Mouse (Mus musculus) urinary bladder, postnatal 4 days (tissue): ENCODE data around the gene Copb1.
"Not testable (repeated sequence)": the region's sequence is repeated elsewhere in the genome, so short reads cannot be mapped to it uniquely, and the experiment has no call there.

ENCODE experiments used
- DNase-seq, 2 experiments: peaks; one replicate each; pipeline ENCODE4 v3.0.0; 2021 to 2022; ENCODE audit warnings: low spot score in 2 of 2

Copb1 gene

DNA sequence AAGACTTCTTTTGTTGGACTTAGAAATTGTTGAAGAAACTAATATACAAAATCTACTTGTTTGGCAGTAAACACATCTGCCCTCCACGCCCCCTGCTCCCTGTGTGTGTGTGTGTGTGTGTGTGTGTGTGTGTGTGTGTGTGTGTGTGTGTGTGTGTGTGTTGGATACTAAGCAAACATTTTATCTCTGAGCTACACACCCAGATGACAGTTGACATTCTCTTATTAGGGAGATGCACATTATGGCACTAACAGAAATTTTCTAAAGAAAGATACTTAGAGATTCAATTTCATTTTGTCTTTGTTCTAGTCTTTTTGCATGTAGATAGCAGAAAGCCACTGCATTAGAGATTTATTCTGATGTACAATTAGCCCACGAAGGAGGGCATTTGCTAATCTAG lies 37.6 kb downstream of the Copb1 start:
- DNase-seq, result no peak

DNA sequence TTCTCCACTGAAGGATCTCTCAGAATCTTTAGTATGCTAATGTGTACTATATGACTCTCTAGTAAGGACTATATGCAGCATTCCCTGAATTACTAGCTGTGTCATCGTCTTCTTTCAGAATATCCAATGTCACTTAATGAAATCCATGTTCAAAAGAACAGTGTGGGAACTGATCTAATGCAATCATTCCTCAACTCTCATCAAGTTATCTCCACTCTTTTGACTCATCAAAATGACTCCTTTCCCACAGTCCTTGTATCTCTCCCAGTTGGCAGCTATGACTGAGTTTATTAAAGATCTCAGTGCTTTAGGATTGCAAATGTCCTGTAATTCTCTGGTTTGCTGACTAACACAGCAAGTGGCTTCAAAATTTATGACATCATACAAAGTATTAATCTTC lies 40.1 kb downstream of the Copb1 start:
- DNase-seq, result no peak

DNA sequence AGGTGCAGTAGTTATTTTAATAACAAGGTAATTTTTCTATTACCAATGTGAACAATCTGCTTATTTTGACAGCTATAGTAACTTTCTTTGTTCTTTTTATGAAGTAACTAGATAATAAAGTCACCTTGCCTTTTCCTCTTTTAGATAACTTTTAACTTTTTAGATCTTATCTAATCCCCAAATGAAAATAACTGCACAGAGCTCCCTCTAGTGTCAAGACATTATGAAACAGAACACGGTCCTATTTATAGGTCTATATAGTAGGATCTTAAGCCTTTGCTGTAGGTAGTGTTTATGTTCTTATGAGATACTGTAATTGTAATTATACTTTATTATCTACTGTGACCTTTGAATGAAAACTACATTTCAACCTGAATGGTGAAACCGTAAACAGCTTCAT lies 41.0 kb downstream of the Copb1 start:
- DNase-seq, result no peak

DNA sequence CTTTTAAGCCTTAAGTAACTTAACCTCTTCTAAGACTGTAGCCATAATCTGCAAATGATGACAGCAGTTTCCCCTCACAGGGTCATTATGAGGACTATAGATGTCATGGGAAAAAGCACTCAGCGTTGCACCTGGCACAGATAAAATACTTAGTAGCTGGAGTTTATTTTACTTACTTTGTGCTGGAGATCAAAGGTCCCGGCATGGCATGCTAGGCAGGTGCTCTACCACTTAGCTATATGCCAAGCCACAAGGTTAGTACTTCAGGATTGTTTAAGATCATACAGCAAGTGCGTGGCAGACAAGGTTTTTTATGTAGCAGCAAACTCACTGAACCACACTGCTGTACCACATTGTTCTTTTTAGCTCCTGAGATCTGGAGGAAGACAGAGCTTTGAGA lies 43.9 kb downstream of the Copb1 start:
- no peak for DNase-seq

DNA sequence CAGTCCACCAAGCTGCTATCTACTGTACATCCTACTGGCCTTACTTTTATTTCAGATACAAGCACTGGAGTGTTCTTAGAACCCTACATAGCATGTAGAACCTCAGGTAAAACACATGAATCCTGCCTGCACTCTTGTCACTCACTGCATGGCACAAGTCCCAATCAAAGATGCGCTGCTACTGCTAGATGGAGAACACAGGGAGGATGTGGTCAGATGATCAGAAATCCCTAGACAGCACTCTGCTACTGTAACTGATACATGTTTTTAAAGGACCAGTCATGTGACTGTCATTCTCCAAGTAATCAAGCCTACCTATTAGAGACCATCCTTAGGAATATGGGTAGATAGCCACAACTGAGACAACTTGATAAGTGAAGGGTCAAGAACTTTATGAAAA lies 44.7 kb downstream of the Copb1 start:
- no peak for DNase-seq

DNA sequence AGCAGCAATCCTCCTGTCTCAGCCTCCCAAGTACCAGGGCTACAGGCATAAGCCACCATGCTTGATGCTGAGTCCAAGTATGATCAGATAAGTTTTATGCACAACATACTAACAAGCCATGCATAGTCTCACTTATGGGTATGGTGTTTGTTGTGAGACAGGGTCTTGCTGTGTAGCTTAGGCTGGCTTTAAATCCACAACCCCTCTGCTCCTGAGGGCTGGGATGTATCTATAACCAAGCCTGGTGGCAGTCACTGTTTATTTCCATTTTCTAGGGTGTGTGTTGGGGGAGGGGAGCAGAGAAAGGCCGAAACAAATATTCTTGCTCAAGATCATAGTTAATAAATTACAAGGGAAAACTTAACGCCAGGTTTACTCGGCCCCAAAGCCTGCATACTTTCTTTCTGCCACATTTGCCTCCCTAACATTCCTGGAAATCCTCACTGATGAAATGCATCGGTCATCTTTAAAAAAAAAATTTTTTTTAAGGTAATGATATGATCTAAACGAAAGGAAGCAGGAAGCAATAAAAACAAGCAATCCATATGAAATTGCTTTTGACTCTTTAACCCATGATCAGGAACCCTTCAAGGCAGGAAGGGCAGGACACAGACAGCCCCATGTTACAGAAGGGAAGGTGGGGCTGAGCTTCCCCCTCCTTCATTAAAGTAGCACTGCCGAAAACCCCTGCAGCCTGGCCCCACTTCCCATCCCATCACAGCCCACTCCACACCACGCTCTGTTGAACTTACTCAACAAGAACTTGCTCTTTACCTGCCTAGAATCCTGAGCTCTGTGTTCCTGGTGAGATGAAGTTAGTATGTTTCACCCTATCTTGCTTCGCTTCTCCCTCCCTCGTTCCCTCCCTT lies 50.8 kb downstream of the Copb1 start:
- DNase-seq, result no peak

DNA sequence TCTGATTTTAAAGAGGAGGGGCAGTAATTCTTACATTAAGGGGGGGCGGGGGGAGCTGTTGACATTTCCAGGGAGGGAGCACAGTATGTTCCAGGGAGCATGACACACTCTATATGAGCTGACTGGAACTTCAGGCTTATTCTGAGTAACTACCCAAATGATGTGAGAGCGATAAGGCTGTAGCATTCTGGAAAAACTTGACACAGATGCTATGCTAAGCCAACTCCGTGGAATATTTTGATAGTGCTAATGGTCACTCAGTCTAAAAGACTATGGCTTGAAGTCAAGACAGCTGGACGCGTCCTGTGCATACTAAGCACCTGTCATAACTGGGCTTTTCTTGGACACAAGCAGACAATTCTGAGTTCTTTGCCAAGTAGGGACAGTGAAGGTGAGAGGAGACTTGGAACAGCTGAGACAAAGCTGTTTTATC lies 51.5 kb downstream of the Copb1 start:
- no peak for DNase-seq

DNA sequence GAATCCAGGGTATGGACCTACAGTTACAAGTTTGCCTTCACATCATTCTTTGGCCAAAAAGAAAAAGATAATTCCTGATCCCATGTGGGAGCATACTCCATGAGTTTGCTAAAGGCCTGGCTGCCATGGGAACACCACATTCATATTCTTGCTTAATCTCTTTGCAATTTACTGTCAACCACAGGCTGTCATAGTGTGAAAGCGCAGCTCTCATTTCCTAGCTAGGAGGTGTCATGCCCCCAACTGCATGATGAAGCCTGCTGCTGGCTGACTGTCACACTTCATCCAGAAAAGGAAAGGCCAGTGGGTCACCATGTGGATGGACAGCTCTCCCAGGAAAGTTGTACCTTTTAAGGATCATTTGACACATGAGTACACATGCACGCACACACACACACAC lies 53.9 kb downstream of the Copb1 start:
- no peak for DNase-seq

DNA sequence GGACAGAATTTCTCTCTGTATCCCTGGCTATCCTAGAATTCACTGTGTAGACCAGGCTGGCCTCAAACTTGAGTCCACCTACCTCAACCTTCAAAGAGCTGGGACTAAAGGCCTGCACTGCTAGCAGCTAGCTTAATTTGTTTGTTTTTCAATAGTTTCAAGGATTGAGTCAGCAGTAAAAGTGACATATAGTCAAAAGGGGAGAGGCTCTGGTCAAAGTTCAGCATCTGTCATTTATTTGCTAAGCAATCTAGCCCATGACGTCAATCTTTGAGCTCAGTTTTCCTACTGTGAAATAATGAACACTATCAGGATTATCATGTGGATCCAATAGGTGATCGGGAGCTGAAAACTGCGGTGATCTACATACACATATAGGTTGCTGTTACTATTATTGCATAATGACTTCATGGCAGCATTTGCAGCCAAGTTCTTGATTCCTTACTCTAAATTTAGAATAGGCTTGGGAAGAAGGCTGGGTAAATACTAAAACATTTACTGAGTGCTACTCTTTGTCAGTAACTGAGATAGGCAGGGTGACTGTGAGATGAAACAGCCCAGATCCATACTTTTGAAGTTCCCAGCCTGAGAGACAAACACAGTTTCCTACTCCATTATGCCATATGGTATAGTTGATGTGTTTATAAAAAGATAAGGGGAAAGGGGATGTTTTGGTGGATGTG lies 54.9 kb downstream of the Copb1 start:
- DNase-seq, result no peak

DNA sequence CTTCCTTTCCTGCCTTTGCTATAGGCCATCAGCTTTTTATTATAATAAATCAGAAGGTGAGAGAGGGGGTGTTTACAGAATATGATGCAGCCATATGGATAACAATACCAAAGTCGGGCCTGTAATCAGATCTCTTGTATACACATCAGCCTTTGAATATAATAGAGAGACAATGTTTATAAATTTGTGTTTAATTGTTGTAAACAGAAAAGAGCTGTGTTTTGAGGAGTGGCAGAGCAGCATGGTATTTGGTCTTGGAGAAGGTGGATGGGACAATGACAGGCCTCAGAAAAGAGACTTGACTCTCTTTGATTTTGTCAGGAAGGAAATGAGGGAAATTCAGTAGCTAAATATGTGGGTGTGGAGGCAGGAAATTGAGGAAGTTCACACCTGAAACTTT lies 56.3 kb downstream of the Copb1 start:
- DNase-seq, result no peak

DNA sequence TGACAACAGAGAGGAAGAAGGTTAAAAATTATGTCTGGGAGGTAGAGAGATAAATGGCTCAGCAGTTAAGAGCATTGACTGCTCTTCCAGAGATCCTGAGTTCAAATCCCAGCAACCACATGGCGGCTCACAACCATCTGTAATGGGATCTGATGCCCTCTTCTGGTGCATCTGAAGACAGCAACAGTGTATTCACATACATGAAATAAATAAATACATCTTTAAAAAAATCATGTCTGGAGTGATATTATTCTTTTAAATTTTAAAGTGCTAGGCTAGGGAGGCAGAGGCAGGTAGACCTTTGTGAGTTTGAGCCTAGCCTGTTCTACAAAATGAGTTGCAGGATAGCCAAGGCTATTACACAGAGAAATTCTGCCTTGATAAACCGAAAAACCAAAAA lies 57.9 kb downstream of the Copb1 start:
- not testable (repeated sequence) for DNase-seq

DNA sequence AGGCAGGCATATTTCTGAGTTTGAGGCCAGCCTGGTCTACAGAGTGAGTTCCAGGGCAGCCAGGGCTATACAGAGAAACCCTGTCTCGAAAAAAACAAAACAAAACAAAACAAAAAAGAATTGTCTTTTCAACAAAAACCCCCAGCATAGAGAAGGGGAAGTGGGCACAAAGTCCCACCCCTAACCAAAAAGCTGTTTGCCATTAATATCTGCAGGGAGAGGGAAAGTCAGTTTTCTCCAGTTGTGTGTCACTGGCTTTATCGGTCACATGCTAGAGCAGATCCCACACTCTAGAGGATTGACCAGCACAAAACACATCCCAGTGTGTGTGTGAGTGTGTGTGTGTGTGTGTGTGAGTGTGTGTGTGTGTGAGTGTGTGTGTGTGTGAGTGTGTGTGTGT lies 59.7 kb downstream of the Copb1 start:
- DNase-seq, result not testable (repeated sequence)

DNA sequence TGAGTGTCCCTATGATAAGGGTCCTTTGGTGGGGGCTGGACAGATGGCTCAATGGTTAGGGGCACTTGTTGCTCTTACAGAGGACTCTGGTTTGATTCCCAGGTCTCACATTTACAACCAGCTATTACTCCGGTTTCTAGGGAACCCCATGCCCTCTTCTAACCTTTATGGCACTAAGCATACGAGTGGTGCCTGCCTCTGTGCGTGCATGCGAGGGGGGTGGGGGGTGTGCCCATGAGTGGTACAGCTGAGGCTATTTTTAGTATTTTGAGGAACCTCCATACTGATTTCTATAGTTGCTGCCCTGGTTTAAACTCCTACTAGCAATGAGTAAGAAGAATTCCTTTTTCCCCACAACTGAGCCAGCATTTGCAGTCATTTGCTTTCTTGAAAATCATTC lies 60.3 kb downstream of the Copb1 start:
- DNase-seq, result no peak

DNA sequence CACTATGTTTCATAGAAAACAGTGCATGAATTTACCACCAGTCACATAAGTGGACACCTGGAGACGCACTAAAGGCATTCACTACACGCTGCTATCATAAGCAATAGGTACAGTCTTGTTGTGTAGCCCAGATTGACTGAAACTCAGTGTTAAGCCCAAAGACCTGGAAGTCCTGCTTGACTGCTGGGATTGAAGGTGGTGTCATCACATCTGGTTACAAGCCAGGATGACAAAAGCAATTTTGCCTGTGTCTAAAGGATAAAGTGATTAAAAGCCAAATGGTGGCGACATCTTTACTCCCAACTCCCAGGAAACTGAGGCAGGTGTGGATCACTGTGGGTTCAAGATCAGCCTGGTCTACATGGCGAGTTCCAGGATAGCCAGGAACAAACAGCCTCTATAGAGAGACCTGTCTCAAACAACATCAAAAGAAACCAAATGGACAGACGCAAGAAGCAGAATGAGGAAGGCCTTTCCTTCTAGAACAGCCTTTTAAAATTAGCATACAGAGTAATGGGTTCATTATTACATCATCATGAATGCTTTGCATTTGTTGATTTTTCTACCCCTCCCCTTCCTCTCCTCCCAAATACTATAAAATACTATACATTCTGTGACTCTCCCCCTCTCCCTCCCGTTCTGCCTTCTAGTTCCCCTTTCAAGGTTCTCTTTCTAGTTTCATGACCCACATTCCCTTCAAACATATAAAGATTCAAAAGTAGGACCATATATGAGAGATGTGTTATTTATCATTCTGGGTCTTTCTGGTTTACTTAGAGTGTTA lies 61.0 kb downstream of the Copb1 start:
- DNase-seq, result no peak

DNA sequence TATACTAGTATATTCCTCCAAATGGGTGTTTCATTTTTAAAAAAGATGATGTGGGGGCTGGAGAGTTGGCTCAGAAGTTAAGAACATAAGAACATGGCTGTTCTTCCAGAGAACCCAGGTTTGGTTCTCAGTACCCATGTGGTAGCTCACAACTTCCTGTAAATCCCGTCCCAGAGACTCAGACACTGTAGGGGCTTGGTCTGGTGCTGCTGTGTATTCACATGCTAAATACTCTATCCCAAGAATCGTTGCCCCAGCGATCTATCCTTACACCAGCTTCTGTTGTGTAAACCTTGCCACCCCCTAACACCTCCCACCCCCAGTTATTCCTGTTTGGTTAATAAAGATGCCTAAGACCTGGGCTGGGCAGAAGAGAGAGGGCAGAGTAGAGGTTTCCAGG lies 61.9 kb downstream of the Copb1 start:
- no peak for DNase-seq

DNA sequence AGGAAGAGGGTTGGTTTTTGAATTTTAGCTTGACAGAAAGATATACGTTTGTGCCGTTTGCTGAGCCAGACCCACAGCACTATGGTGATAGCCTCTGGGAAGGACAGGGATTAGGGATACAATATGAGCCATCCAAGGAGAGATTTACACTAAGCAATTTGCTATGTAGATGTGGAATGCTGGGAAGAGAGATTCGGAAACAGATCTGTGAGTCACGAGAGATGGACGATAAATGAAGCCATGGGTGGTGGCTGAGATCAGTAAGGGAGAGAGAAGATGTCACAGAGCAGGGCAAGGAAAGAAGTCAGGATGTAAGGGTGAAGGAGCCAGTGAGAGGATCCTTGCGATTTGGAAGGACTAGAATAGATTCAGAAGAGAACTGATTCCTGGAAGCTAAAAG lies 71.1 kb downstream of the Copb1 start:
- DNase-seq, result no peak

DNA sequence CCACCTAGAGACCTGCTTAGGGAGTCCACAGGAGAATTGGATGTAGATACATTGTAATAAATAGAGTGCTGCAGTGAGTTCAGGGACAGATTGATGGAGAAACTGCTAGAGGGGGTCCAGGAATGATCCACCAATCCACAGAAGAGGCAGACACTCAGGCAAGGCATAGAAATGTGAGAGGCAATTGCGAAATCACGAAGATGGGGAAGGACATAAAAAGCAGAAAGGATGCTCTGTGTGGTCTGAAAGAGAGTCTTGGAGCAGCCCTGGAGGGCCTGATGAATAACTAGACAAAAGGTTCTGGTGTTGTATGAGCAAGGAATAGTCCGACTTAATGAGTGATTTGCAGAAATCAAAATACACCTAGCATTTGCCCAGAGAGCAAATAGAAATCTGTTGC lies 71.8 kb downstream of the Copb1 start:
- no peak for DNase-seq

DNA sequence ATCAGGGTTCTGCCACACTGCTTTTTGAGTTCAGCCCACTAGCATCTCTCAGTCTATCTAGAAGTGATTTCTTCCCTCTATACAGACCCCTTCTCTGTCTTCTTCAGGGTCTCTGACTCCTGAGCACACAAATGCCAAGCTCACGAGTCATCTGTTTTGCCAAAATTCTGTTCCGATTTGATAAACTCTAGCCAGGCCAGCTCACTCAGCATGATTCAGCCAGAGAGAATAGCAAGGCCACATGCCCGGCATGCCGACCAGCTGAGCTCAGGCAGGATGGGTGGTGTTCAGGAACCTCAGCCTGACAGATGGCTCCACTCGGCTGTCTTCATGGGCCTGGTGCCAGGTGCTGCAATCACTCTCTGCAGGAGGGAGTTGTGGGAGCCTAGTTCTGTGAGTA lies 73.1 kb downstream of the Copb1 start:
- DNase-seq, result peak; percentile 82 to 86

DNA sequence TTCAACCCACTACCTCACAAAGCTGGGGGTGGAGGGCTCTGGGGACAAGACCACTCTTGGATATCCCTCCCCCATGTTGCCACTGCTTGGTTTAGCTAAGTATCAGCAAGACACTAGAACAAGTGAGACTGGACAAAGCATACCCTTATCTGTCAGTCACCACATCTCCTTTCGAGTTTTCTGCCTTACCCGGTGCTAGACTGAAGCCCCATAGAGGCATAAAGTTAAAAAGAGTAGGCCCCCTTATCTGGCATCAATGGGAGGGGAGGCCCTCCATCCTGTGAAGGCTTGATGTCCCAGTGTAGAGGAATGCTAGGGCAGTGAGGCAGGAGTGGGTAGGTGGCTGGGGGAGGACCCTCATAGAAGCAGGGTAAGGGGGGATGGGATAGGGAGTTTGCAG lies 77.9 kb downstream of the Copb1 start:
- DNase-seq, result no peak

DNA sequence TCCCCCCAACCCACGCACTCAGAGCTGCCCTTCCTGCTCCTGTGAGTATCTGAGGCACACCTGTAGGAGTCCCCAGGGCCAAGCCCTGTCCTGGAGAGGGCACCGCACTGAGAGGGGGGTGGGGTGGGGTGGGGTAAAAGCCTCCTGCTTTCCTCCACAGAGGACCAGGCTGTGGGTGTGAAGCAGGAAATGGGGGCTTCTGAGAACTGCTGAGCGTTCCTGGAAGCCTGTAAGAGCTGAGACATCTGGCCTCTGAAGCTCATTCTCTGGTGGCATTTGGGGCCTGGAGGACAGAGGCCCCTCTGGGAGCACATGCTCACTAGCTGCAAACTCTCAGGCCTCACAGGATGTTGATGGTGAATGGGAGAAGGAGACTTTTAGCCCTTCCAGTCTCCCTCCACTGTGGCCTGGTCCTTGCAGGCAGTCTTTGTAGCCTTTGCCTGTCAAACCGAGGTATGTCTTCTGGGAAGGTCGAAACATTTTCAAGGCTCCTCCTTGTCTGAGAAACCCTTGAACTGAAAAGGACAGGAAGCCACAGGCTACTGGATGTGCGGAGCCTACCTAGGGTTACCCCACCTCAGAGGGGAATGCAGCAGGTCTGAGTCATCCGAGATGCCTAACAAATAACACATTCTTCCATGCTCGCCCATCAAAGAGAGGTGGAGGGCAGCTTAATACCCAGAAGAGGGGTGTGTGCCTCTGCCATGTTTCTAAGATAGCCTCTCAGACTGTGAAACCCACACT lies 83.0 kb downstream of the Copb1 start:
- peak in 1 of 2 experiments; percentile 25 for DNase-seq

DNA sequence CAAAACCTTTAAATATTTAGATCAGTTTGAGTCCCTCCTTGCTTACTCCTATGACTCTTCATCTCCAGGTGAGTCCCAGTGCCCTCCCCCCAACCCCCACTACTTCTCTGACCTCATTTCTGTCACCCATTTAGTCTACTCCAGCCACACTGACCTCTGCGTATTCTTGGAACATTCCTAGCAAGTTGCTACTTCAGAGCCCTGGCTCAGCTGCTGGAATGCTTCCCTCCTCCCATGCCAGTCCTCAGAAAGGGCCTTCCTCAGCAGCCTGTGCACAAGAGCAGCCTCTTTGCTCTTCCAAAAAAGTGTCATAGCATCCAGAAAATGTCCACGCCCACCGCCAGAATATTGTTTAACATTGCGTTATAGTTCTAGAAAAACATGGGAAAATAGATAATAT lies 84.5 kb downstream of the Copb1 start:
- no peak for DNase-seq

DNA sequence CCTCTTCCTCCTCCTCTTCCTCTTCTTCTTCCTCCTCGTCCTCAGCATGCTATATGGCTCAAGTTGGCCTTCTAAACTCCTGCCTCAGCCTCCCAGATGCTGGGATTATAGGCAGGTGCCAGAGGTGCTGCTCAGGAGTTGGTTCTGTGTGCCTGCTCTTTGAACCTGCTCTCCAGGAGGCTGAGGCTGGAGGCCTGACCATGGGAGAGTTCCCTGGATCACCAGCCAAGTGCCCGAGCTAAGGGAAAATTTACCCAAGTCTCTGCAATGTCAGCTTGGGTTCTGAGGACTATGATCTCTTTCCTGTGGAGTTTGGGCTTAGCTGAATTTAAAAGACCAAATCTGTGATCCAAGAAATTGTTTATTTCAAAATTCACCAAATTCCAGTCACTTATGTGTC lies 85.1 kb downstream of the Copb1 start:
- DNase-seq, result no peak
